Mouse (Mus musculus) c-Kit-positive CD71-negative TER-119-negative erythroid progenitor cells, embryonic 14.5 days (primary cell): ENCODE measurements around the gene Apol10b.
"Not testable (repeated sequence)": the region's sequence is repeated elsewhere in the genome, so short reads cannot be mapped to it uniquely, and the experiment has no call there.

Source experiments
- DNase-seq: peaks from one replicate; pipeline ENCODE4 v3.0.0-alpha.2; 2013; ENCODE audit warnings: low read depth

Apol10b gene

GRCm38 (mm10) chr15:77595961-77596360, at the start of gene Apol10b:
Apol10b (minus strand) TSS chr15:77596125.
- no peak for DNase-seq

- not testable (repeated sequence) for DNase-seq
Observed at GRCm38 (mm10) chr15:77643176-77643575, 47.3 kb upstream of the Apol10b start, which contains the start of gene Apol11b. Apol11b (minus strand) TSS chr15:77643286.

DNA sequence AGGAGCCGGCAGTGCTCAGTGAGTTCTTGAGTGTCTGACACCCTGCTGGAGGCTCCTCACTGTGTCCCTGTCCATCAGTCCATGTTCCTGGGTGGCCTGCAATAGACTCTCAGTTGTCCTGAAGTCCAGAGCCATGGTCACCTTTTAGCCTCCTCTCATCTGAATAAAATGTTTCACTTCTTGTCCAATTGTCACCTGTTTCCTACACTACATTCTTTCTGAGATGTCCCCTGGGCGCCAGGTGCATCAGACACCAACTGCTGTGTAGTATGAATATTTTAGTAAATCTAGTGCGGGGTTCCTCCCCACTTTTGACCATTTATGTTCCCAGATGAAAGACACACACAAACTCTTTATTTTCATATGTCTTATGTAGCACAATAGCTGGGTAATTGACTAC, 33.9 kb upstream of the Apol10b start:
- DNase-seq: not testable (repeated sequence)

DNA sequence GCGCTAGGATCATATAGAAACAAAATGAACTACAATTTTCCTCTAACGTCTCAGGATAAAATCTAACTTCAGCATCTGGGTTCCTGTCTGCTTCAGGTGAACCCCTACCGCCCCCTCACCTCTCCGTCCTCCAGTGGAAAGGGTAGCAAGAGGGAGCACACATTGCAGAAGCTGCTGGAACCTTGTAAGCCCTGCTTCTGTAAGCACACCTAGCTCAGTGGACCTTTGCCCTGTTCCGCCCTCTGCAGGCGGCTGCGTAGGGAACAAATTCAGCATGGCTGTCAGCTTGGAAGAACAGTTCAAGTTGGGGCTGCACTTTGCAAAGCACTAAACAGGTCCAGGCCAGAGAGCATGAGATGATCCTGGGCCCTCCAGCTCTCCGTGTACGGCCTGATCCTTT, 32.7 kb upstream of the Apol10b start:
- DNase-seq: not testable (repeated sequence)

GRCm38 (mm10) chr15:77626471-77626870, 30.5 kb upstream of the Apol10b start:
- not testable (repeated sequence) for DNase-seq

DNA sequence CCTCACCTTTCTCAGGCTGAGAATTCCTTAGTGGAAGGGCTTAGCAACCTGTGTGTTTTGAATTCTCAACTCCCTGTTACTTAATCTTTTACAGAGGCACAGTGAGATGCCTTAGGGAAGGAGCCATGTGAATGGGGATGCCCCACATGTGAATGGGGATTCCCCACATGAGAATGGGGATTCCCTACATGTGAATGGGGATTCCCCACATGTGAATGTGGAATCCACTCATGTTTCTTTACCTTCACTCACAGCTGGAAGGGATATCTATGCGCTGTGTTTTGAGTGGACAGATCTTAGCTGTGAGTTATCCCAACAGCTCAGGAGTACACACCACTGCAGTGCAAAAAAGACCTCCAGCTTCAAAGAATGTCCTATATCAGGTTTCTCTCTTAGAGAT, 28.8 kb upstream of the Apol10b start:
- no peak for DNase-seq

DNA sequence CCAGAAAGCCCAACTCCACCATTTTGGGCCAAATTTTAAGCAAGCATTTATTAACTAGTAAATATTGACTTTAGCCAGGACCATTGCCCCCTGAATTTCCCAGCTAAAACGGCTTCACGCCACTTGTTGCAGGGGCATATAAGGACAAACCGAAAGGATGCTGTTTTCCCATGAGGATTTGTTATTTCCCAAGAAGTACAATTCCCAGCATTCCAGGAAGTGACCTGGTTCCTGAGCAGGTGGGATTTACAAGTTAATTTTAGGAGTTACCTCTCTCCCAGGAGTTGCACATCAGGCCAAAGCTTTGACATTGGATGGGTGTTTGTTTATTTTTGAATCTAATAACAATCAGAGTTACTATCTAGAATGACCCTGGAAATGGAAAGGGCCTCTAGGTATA, 10.1 kb upstream of the Apol10b start:
- no peak for DNase-seq

GRCm38 (mm10) chr15:77598958-77599357, 3.0 kb upstream of the Apol10b start, which contains the start of gene Gm36245:
Gm36245 (plus strand) TSS chr15:77599258.
- DNase-seq: no peak

- no peak for DNase-seq
Observed at GRCm38 (mm10) chr15:77598429-77598828, 2.5 kb upstream of the Apol10b start.

- no peak for DNase-seq
Observed at GRCm38 (mm10) chr15:77593557-77593956, 2.4 kb downstream of the Apol10b start.

GRCm38 (mm10) chr15:77590881-77591280, 5.0 kb downstream of the Apol10b start:
- no peak for DNase-seq

- DNase-seq: no peak
Observed at GRCm38 (mm10) chr15:77588981-77589380, 6.9 kb downstream of the Apol10b start.

GRCm38 (mm10) chr15:77587026-77587425, 8.9 kb downstream of the Apol10b start:
- DNase-seq: no peak

DNA sequence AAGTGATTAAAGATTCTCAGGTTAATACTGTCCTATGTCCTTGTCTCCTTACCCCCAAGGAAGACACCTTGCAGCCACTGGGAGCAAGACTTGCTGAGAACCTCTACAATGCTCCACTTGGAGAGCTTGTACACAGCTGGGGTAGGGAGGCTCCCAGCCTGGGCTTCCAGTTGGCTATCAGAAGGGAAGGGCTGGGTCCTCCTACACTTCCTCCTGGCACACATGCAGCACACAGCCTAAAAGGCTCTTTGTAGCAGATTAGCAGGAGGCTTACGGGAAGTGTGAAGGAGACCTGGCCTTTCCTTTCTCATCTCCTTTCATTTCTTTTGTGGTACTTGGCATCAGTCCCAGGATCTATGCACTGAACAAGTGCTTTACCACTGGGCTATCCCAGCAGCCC, 14.2 kb downstream of the Apol10b start:
- no peak for DNase-seq

GRCm38 (mm10) chr15:77579311-77579710, 16.6 kb downstream of the Apol10b start:
- no peak for DNase-seq

- no peak for DNase-seq
Observed at GRCm38 (mm10) chr15:77578801-77579200, 17.1 kb downstream of the Apol10b start.

DNA sequence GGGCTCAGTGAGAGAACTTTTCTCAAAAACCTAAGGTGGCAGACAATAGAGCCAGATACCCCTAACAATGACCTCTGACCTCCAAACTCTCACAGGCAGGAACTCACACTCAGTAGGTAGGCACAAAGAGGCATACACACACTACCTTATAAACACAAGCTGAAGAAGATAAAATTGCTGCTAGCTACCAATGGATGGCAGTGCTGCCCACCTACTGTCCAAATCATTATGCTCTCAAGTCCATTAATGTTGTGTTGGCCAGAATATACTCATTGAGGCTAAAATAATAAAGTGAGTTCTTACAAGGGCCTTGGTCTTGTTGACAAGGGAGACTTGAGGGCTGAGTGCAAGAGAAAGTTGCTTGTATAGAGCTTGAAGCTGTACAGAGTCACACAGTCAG, 32.7 kb downstream of the Apol10b start:
- no peak for DNase-seq

DNA sequence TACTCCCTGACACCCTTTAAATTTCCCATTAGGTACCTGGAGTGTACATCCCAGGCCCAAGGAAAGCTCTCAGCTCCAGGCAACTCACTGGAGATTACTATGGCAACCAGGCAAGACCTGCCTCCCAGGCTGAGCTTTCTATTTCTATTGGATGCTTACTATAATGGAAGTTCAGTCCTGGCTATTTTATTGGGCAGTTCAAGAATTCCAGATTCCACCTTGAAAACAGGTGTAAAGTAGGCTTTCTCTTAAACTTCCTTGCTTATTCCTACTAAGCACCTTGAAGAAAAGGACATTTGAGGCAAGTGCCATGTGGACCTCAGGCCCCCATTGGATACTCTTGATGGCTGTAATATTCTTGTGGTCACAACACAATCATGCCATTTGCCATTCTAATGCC, 34.1 kb downstream of the Apol10b start, which contains the start of gene 1700025B11Rik:
TSS of gene 1700025B11Rik (minus strand) at position 101 of the 400 bp plus-strand sequence.
- DNase-seq: no peak

DNA sequence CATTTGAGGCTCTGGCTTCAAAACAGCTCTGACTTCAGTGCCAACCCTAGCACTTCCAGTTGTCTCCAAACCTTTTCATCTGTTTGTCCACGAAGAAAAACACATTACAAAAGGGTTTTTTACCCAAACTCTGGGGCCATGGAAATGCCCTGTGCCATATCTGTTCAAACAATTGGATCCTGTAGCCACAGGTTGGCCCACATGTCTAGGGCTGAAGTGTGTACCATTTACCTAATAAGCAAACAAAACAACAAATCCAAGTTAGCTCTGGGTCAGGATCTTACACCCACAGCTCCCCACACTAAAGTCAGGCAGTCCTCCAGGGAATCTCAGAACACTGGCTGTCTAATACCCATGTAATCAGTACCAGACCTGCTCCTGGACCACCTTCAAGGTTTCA, 56.7 kb downstream of the Apol10b start:
- not testable (repeated sequence) for DNase-seq
